Mouse (Mus musculus) bone marrow, adult 2 months (tissue): ENCODE results near the gene Dpysl5. TPM values are rescaled to one million over a fixed set of nuclear protein-coding genes. Genes with fewer than 3 reads are reported as not detected.

Experiments
- H3K27ac ChIP-seq: fragments of 200-500 bp; 2 replicates; pipeline ENCODE4 v1.5.1; 2012; ENCODE audit warnings: low read depth, mild to moderate bottlenecking, control low read depth, inconsistent platforms, low read length; ENCODE audit not compliant: control insufficient read depth, poor library complexity, insufficient read depth
- H3K4me1 ChIP-seq: fragments of 200-500 bp; 2 replicates; pipeline ENCODE4 v1.6.1; 2011; ENCODE audit warnings: low read length; ENCODE audit not compliant: control insufficient read depth, insufficient read depth
- H3K4me3 ChIP-seq: fragments of 200-500 bp; replicated peaks from 2 replicates; pipeline ENCODE3; 2011; ENCODE audit warnings: mild to moderate bottlenecking, low read depth, low read length, control low read depth; ENCODE audit not compliant: control insufficient read depth
- CTCF ChIP-seq: fragments of 200-500 bp; IDR thresholded peaks from 2 replicates; pipeline ENCODE4 v1.5.1; 2011; ENCODE audit warnings: low read length, control low read depth; ENCODE audit not compliant: control insufficient read depth, insufficient read depth
- POLR2A ChIP-seq: fragments of 200-500 bp; IDR thresholded peaks from 2 replicates; pipeline ENCODE4 v1.6.1; 2011; ENCODE audit warnings: low read depth, mild to moderate bottlenecking, control low read depth, low read length, borderline replicate concordance; ENCODE audit not compliant: control insufficient read depth
- WGBS: fragments of 180-500 bp; shearing (Covaris S2); methylation state at CpG from one replicate; pipeline ENCODE4 v1.1.7; 2018; 5-methylcytosine and 5-hydroxymethylcytosine counted together
- polyA plus RNA-seq: library from polyadenylated mRNA; stranded (reverse); fragments of >200 nt; gene quantifications from 2 replicates; pipeline ENCODE4 v1.2.4, GENCODE M21; 2011; ENCODE audit warnings: low replicate concordance; ENCODE audit not compliant: missing spikeins, insufficient read depth, insufficient read length

Gene Dpysl5
- 0.40 TPM in 1 of 2 replicates, not detected in the other for polyA plus RNA-seq

DNA sequence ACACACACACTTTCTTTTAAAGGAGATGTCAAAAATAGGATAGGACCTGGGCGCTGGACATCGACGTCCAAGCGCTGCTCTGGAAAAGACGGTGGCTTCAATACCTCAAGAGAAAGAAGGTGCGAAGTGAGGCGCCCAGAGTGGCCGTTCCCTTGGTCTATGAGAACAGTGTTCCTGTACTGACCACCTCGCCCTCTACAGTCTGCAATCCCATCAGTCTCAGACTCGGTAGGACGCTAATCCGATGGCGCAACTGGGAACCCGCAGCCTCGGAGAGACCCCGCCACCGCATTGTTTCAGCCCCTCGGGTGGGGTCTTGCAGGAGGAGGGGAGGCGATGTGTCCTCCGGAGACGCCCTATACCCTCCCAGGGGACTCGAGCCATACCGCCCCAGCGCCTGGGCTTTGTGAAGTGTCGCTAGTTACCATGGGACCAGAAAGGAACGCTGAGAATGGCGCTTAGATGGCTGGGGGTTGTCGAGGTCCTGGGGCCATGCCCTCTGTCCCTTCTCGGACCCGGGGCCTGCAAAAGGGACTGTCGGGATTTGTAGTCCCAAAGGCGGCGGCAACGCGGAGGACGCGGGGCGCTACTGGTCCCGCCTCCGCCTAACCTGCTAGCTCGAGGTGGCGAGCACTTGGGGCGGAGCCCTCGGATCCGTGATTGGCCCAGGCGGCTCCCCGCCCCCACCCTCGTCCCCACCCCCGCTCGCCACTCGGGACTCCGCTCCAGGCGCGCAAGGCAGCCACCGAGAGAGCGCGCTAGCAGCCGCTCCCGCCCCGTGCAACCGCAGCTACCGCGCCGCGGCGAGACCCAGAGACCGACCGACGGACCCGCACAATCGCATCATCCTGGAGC lies at the start of gene Dpysl5:
Gene Dpysl5, plus strand, starts transcription at position 418 of the 855 bp plus-strand sequence.
- peak within 1 kb of the TSS; percentile 15 for H3K4me3 ChIP-seq
- no peaks in the 10 kb centered on the region; the same call in 1 of the 2 replicates for H3K4me1 ChIP-seq
- no peak within 1 kb of the TSS for H3K27ac ChIP-seq
- no peak for TF ChIP-seq CTCF
- WGBS: 2% methylated on average over 70 of the region's 71 CpGs

DNA sequence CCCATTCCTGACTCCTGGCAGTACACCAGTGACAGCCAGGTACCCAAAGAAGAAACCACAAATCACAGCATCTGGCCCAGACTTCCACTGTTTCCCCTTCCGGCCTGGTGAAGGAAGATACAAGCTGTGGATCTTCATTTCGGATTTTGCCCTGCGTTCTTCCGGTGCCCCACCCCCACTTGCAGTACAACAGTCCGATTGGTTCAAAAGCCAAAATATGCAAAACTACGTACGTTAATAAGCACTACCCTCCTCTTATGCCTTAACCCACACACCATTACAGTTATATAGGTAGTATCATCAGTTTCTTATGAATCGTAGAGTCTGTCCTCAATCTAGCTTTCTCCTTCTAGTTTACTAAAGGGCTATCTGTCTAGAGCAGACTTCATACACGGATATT lies 46.0 kb upstream of the Dpysl5 start:
- Histone ChIP-seq H3K27ac (no peak overlapping the region), H3K4me1 (no peaks in the 10 kb centered on the region; the same call in 1 of the 2 replicates), H3K4me3 (no peak overlapping the region)
- TF ChIP-seq POLR2A: no peak
- no peak for TF ChIP-seq CTCF
- 79% methylated on average over 9 of the region's 9 CpGs for WGBS

DNA sequence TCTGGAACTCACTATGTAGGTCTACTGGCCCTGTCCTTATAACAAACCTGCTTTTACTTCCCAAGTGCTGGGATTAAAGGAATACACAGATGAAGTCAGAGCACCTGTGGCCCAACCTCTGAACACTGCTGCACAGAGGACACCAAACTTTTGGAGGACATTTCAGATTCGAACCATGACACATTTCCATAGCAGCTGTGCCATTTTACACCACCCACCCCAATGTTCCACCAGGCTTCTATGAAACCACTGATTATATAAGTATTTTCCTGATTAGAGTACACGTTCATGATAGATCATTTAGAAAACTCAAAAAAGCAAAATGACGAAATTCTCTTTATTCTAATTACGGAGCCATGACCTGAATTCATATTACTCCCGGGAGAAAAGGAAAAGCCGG lies 45.4 kb upstream of the Dpysl5 start:
- TF ChIP-seq CTCF (no peak), POLR2A (no peak)
- peak overlapping the region; percentile 81 for H3K27ac ChIP-seq
- peak overlapping the region; percentile 87 for H3K4me3 ChIP-seq
- H3K4me1 ChIP-seq: no peaks in the 10 kb centered on the region; the same call in 1 of the 2 replicates
- 9% methylated on average over 6 of the region's 6 CpGs for WGBS

DNA sequence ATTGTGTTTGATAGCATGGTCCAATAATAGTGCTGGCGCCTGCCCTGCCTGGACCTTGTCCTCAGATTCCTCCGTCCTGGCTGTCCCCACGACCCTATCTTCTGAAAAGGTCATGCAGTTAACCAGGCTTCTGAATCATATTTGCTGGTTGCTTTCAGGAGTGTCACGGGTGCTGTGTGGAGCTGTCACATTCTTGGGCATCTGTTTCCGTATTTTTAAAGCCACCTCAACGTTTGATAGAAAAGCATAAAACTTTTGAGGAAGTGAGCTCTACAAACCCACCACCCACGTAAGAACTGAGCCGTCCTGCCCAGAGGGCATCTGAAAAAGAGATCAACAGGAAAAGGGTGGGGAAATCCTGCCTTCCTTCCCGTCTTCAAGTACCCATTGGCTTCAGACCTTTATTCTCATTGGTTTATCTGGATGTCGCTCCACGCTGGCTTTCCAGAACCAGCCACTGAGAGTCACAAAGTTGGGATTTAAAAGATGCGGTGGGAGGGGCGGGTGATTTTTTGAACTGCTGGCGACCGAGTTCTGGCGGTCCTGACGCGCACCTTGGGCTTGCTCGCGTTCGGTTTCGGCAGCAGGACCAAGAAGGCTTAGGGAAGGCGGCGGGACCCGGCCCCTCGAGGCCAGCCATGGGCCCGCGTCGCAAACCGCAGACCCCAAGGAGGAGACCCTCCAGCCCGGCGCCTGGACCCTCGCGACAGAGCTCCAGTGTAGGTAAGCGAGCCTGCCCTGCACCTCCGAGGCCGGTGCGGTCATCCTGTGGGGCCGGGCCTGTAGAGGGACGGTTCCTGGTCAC lies 44.8 kb upstream of the Dpysl5 start, which contains the start of gene Cenpa:
Gene Cenpa, plus strand, starts transcription at position 387 of the 805 bp plus-strand sequence.
- H3K27ac ChIP-seq: peak within 1 kb of the TSS; percentile 90
- 1% methylated on average over 40 of the region's 40 CpGs for WGBS
- TF ChIP-seq CTCF (no peak), POLR2A (peak; percentile 92)
- H3K4me1 ChIP-seq: no peaks in the 10 kb centered on the region; the same call in 1 of the 2 replicates
- peak within 1 kb of the TSS; percentile 87 for H3K4me3 ChIP-seq

DNA sequence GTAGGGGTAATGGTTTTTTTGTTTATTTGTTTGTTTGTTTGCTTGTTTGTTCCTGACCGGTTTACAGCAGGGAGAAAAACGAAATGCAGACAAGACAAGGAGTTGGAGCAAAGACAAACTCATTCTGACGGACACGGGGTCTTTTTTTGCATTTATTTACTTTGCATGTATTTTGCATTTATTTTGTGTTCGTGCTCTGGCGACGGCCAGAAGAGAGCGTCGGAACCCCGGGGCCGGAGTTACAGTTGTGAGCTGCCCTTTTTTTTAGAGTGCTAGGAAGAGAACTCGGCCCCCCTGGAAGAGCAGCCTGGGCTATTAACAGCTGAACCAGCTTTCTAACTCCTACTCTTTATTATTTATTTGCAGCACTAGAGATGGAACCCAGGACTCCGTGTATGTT lies 44.1 kb upstream of the Dpysl5 start:
- Histone ChIP-seq H3K4me3 (peak overlapping the region; percentile 87), H3K27ac (peak overlapping the region; percentile 90), H3K4me1 (no peaks in the 10 kb centered on the region; the same call in 1 of the 2 replicates)
- TF ChIP-seq POLR2A (no peak), CTCF (no peak)
- under 1% methylated on average over 13 of the region's 13 CpGs for WGBS

DNA sequence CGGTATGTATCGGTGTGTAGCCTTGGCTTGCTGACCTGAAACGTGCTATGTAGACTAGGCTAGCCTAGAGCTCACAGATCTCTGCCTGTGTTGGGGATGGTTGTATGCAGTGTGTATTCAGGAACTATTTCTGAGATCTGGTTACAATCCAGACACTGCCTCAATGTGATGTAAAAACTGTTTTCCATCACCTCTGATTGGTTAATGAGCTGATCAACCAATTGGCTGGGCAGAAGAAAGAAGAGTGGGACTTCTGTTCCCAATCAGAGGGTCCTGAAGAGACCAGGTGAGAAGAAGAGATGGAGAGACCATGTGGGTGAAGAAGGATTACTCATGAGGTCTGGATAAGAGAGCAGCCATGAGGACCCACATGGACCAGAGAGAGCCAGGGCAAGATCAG lies 43.7 kb upstream of the Dpysl5 start:
- H3K4me1 ChIP-seq: no peaks in the 10 kb centered on the region; the same call in 1 of the 2 replicates
- H3K4me3 ChIP-seq: peak overlapping the region; percentile 87
- H3K27ac ChIP-seq: peak overlapping the region; percentile 11; the same call in 1 of the 2 replicates
- TF ChIP-seq POLR2A (no peak), CTCF (no peak)
- under 1% methylated on average over 3 of the region's 3 CpGs for WGBS

DNA sequence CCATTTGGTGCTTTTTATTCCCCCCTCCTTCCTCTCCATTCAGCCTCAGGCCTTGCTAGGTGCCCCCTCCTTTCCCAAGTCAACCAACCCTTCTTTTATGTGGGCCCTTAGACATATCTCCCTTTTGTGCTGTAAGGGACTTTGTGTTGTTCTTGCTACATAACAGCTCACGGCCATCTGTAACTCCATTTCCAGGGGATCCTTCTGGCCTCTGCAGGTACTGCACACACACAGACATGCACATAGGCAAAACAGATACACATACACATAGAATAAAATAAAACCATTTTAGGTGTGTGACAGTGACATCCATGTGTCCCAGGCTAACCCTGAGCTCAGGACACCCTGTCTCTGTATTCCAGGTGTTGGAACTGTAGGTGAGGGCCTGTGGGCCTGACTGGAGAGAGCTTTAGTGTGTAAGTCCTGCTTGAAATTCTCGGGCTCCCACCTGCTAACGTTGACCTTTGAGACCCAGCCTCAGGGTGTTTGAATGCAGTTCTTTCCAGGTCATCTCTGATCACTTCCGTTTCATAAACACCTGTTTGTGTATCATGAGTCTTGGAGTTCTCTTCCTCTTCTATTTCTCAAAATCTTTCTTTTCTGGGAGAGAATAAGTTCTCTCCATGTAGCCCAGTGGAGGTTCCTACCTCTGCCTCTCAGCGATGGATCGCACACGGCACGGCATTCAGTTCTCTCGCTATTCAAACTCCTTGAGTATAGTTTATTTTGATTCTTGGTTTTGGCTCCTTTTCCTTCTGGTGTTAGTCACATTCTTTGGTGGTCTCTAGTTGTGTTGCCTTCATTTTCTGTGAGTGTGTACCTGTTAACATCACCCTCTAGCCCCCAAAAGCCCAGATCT lies 42.5 kb upstream of the Dpysl5 start:
- 85% methylated on average over 9 of the region's 9 CpGs for WGBS
- H3K27ac ChIP-seq: no peak overlapping the region
- H3K4me1 ChIP-seq: no peaks in the 10 kb centered on the region; the same call in 1 of the 2 replicates
- TF ChIP-seq POLR2A: no peak
- TF ChIP-seq CTCF: no peak
- peak overlapping the region; percentile 58 for H3K4me3 ChIP-seq
